Mouse (Mus musculus): ENCODE data around the gene Olfr248.

DNA sequence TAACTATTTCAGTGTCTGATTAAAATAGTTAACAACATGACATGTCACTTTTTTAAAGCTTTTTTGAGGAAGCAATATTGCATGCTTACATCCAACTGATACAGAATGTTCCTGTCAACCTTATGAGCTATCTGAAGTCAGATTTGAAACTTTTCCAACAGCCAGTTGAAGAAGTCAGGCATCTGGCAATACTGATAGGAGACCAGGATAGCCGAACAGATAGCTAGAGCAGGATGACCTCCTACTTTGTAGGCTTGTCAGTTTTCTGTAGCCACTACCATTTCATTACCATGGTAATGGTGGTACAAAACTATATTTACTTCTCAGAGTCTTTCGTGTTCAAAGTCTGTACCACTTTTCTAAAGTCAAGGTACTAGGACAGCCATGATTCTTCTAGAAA, 37.6 kb downstream of the Olfr248 start:
- TF ChIP-seq CTCF (IDR thresholded peaks at IDR 0.05; ENCODE audit: extremely low read depth, insufficient read depth, insufficient read length, insufficient replicate concordance): no peak
- no peak for TF ChIP-seq POLR2A (IDR thresholded peaks at IDR 0.05; ENCODE audit: low read depth, low read length)

All from spleen, adult 2 months (tissue).